In the genomic region with DNA sequence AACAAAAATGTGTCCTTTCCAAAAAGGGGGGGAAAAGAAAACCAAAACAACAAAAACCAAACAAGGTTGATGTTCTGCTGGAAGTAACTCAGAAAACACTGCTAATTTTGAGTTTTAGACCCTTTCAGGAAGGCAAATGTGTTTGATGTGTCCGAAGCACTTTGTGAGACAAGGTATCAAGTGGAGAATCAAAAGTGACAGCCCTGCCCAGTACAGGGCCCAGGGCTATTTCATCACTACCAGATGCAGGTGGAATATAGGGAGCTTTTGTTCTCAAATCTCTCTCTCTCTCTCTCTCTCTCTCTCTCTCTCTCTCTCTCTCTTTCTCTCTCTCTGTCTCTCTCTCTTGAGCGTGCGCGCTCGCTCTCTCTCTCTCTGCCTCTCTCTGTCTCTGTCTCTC, we compare ENCODE assay signal across 27 mouse cellular contexts.
DNase-seq lines count a peak whose midpoint lies in the region; ATAC-seq lines count a peak whose summit lies in the region.
"Had no signal": no experiment of that assay in that cellular context is flagged by ENCODE, and none has a peak within 500 bp of the region (broad histone marks: within the 10 kb centered on the region; RNA-seq: fewer than 3 reads in every experiment).

No protein-coding gene starts in this region.

- no peak overlapping the region for H3K4me3 ChIP-seq in heart, embryonic 12.5 days
- H3K4me3 ChIP-seq in embryonic facial prominence, embryonic 10.5 days: no peak overlapping the region
- H3K4me3 ChIP-seq: forebrain, embryonic 15.5 days; heart, embryonic 15.5 days; hindbrain, embryonic 10.5 days; hindbrain, embryonic 13.5 days; intestine, embryonic 15.5 days had no signal

- no peaks in the 10 kb centered on the region for H3K9me3 ChIP-seq in heart, embryonic 12.5 days (replicated peaks)
- no peaks in the 10 kb centered on the region for H3K9me3 ChIP-seq in embryonic facial prominence, embryonic 10.5 days
- H3K9me3 ChIP-seq: forebrain, embryonic 15.5 days; heart, embryonic 15.5 days; hindbrain, embryonic 10.5 days; hindbrain, embryonic 13.5 days; intestine, embryonic 15.5 days had no signal

- no peak overlapping the region for H3K9ac ChIP-seq in heart, embryonic 12.5 days
- H3K9ac ChIP-seq: forebrain, embryonic 15.5 days; heart, embryonic 15.5 days; hindbrain, embryonic 13.5 days; intestine, embryonic 15.5 days had no signal

- peaks cover 10% of the 10 kb centered on the region for H3K36me3 ChIP-seq in heart, embryonic 12.5 days
- no peaks in the 10 kb centered on the region for H3K36me3 ChIP-seq in embryonic facial prominence, embryonic 10.5 days (replicated peaks)
- H3K36me3 ChIP-seq: forebrain, embryonic 15.5 days; G1E; heart, embryonic 15.5 days; hindbrain, embryonic 10.5 days; hindbrain, embryonic 13.5 days; intestine, embryonic 15.5 days had no signal

- ATAC-seq in heart, embryonic 12.5 days (ENCODE audit: insufficient number of reproducible peaks, low FRiP score): no peak
- ATAC-seq: forebrain, embryonic 15.5 days; hindbrain, embryonic 16.5 days; intestine, embryonic 15.5 days; Patski had no signal

- no peaks in the 10 kb centered on the region for H3K27me3 ChIP-seq in heart, embryonic 12.5 days (replicated peaks)
- no peaks in the 10 kb centered on the region for H3K27me3 ChIP-seq in embryonic facial prominence, embryonic 10.5 days (replicated peaks; ENCODE audit: low read depth, poor library complexity, severe bottlenecking)
- H3K27me3 ChIP-seq: CH12.LX; forebrain, embryonic 15.5 days; heart, embryonic 15.5 days; hindbrain, embryonic 13.5 days; intestine, embryonic 15.5 days; Patski had no signal

- 88% methylated on average over 5 of the region's 5 CpGs for WGBS in heart, embryonic 12.5 days
- WGBS in embryonic facial prominence, embryonic 10.5 days: 71% methylated on average over 5 of the region's 5 CpGs

- H3K4me2 ChIP-seq in heart, embryonic 12.5 days: no peak overlapping the region
- H3K4me2 ChIP-seq: forebrain, embryonic 15.5 days; heart, embryonic 11.5 days; heart, embryonic 15.5 days; hindbrain, embryonic 13.5 days; intestine, embryonic 15.5 days had no signal

- H3K4me1 ChIP-seq in heart, embryonic 12.5 days (replicated peaks): peaks cover 50% of the 10 kb centered on the region
- H3K4me1 ChIP-seq in embryonic facial prominence, embryonic 10.5 days: peaks cover 74% of the 10 kb centered on the region

- H3K27ac ChIP-seq in heart, embryonic 12.5 days (ENCODE audit: poor library complexity, severe bottlenecking): no peak overlapping the region
- H3K27ac ChIP-seq in embryonic facial prominence, embryonic 10.5 days (replicated peaks): peak overlapping the region; percentile 62; the same call in 1 of the 2 replicates
- H3K27ac ChIP-seq: forebrain, embryonic 15.5 days; heart, embryonic 15.5 days; hindbrain, embryonic 13.5 days; intestine, embryonic 15.5 days had no signal

- DNase-seq in heart, adult 11 months: peak; percentile 29
- DNase-seq in embryonic facial prominence, embryonic 10.5 days (ENCODE audit: low spot score): peak; percentile 49
- peak; percentile 57 for DNase-seq in forelimb bud, embryonic 11.5 days (ENCODE audit: low read depth, low spot score)
- DNase-seq in c-Kit-positive CD71-positive TER-119-positive erythroid progenitor cells, embryonic 14.5 days (ENCODE audit: low spot score): no peak
- DNase-seq in yolk sac, embryonic 10.5 days (ENCODE audit: low spot score): no peak
- DNase-seq: adrenal gland, postnatal 10 days; adrenal gland, postnatal 36 days; B cell, adult 2 months; cerebellum, adult 11 months; cerebellum, adult 2 months; cerebellum, adult 9-11 months; cerebellum, postnatal 25 days; gastrocnemius, postnatal 10 days; gastrocnemius, postnatal 36 days; heart, postnatal 10 days; heart, postnatal 36 days had no signal

Comparison
In these comparisons a context has a peak if more than half of its experiments do, and no peak if none do; other contexts are left out.
1. DNase-seq: peak in heart, adult 11 months (single experiment), embryonic facial prominence, embryonic 10.5 days (single experiment) and forelimb bud, embryonic 11.5 days (single experiment); none in c-Kit-positive CD71-positive TER-119-positive erythroid progenitor cells, embryonic 14.5 days (single experiment) and yolk sac, embryonic 10.5 days (single experiment).